Mouse (Mus musculus) liver, adult 2 months (tissue): ENCODE results near the gene Cd68. TPM values are rescaled to one million over a fixed set of nuclear protein-coding genes. Genes with fewer than 3 reads are reported as not detected.
"Not testable (repeated sequence)": the region's sequence is repeated elsewhere in the genome, so short reads cannot be mapped to it uniquely, and the experiment has no call there.

Experiments used
- DNase-seq: peaks from one replicate; pipeline ENCODE4 v3.0.0-alpha.2; 2011; ENCODE audit warnings: low read depth, low spot score; ENCODE audit errors: extremely low read depth
- H3K27ac ChIP-seq: fragments of 200-500 bp; replicated peaks from 2 replicates; pipeline ENCODE4 v1.5.1; 2012; ENCODE audit warnings: low read depth, mild to moderate bottlenecking, control low read depth, inconsistent platforms, low read length; ENCODE audit not compliant: insufficient read depth
- H3K27me3 ChIP-seq: fragments of 200-500 bp; 2 replicates; pipeline ENCODE4 v1.6.1; 2012; ENCODE audit warnings: mild to moderate bottlenecking, moderate library complexity, low read length, inconsistent platforms; ENCODE audit not compliant: control insufficient read depth, insufficient read depth
- H3K36me3 ChIP-seq: fragments of 200-500 bp; 2 replicates; pipeline ENCODE4 v1.6.1; 2012; ENCODE audit warnings: low read length, inconsistent platforms; ENCODE audit not compliant: control insufficient read depth, insufficient read depth
- H3K4me1 ChIP-seq: fragments of 200-500 bp; 2 replicates; pipeline ENCODE4 v1.6.1; 2011; ENCODE audit warnings: low read length; ENCODE audit not compliant: control insufficient read depth, insufficient read depth
- H3K4me3 ChIP-seq: fragments of 200-500 bp; 2 replicates; pipeline ENCODE4 v1.5.1; 2011; ENCODE audit warnings: low read depth, mild to moderate bottlenecking, control low read depth, low read length, moderate library complexity; ENCODE audit not compliant: insufficient read depth
- H3K79me2 ChIP-seq: fragments of 200-500 bp; 2 replicates; pipeline ENCODE4 v1.6.1; 2012; ENCODE audit warnings: inconsistent platforms, mild to moderate bottlenecking, low read length, moderate library complexity; ENCODE audit not compliant: control insufficient read depth, insufficient read depth
- H3K9ac ChIP-seq: fragments of 200-500 bp; 2 replicates; pipeline ENCODE4 v1.6.1; 2012; ENCODE audit warnings: low read depth, mild to moderate bottlenecking, control low read depth, inconsistent platforms, low read length
- CTCF ChIP-seq: fragments of 200-500 bp; IDR thresholded peaks from 2 replicates; pipeline ENCODE4 v1.5.1; 2011; ENCODE audit warnings: low read depth, low read length, control low read depth
- POLR2A ChIP-seq: fragments of 200-500 bp; IDR thresholded peaks from 2 replicates; pipeline ENCODE4 v1.6.1; 2011; ENCODE audit warnings: low read length, control low read depth; ENCODE audit not compliant: insufficient read depth; ENCODE audit errors: extremely low read depth
- WGBS: fragments of 180-500 bp; shearing (Covaris S2); methylation state at CpG from one replicate; pipeline ENCODE4 v1.1.7; 2018; 5-methylcytosine and 5-hydroxymethylcytosine counted together
- polyA plus RNA-seq: library from polyadenylated mRNA; depleted of rRNA; stranded (reverse); fragments of >200 nt; gene quantifications from 2 replicates; pipeline ENCODE4 v1.2.3, GENCODE M21; 2012; rRNA removed
- total RNA-seq: library from RNA; depleted of rRNA; stranded (reverse); fragments of >200 nt; gene quantifications from 2 replicates; pipeline ENCODE4 v1.2.3, GENCODE M21; 2014; rRNA removed

Cd68 gene
- total and polyA plus RNA-seq, 2 experiments, result 4.5 to 14.8 TPM

GRCm38 (mm10) chr11:69616781-69617180 is 49.2 kb downstream of the Cd68 start:
- Histone ChIP-seq H3K9ac (no peak overlapping the region), H3K4me1 (no peaks in the 10 kb centered on the region), H3K79me2 (no peaks in the 10 kb centered on the region), H3K4me3 (no peak overlapping the region), H3K36me3 (no peaks in the 10 kb centered on the region), H3K27me3 (no peaks in the 10 kb centered on the region), H3K27ac (no peak overlapping the region)
- TF ChIP-seq CTCF, result no peak
- no peak for TF ChIP-seq POLR2A
- WGBS, result 54% methylated on average over 10 of the region's 10 CpGs
- no peak for DNase-seq

DNA sequence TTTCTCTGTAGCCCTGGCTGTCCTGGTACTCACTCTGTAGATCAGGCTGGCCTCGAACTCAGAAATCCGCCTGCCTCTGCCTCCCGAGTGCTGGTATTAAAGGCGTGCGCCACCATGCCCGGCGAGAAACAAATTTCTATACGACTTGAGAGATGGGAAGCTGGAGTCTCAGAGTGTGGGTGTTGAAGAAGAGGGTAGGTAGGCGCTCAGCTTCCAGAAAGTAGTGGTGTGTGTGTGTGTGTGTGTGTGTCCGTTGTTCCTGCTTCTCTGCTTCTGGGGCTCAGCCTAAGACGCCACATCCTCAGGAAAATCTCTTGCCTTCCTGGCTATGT is 51.7 kb downstream of the Cd68 start:
- not testable (repeated sequence) for H3K4me3 ChIP-seq, H3K27me3 ChIP-seq, H3K4me1 ChIP-seq, H3K79me2 ChIP-seq, H3K27ac ChIP-seq, DNase-seq, H3K9ac ChIP-seq, H3K36me3 ChIP-seq
- 57% methylated on average over 11 of the region's 11 CpGs for WGBS

Other genes with a start within 250 kb of the Cd68 start
Only the 30 nearest of the 34 such genes appear.
- gene Dnah2, start 117.0 kb downstream of the Cd68 start, total RNA-seq, result under 0.01 and 0.09 TPM in 2 replicates
- 0.02 TPM in 2 replicates for gene Dnah2, start 117.0 kb downstream of the Cd68 start, polyA plus RNA-seq
- under 0.01 TPM in 1 of 2 replicates, not detected in the other for gene Efnb3, start 105.9 kb downstream of the Cd68 start, total RNA-seq
- gene Efnb3, start 105.9 kb downstream of the Cd68 start, polyA plus RNA-seq, result 0.11 and 0.17 TPM in 2 replicates
- 5.6 and 6.4 TPM in 2 replicates for gene Wrap53, start 85.9 kb downstream of the Cd68 start, total RNA-seq
- gene Wrap53, start 85.9 kb downstream of the Cd68 start, polyA plus RNA-seq, result 10.7 and 11.2 TPM in 2 replicates
- 3.7 and 6.2 TPM in 2 replicates for gene Trp53, start 85.8 kb downstream of the Cd68 start, total RNA-seq
- 23.5 and 35.4 TPM in 2 replicates for gene Trp53, start 85.8 kb downstream of the Cd68 start, polyA plus RNA-seq
- gene Atp1b2, start 60.2 kb downstream of the Cd68 start, total RNA-seq, result 0.18 and 0.20 TPM in 2 replicates
- gene Atp1b2, start 60.2 kb downstream of the Cd68 start, polyA plus RNA-seq, result 0.40 and 0.46 TPM in 2 replicates
- gene Shbg, start 48.2 kb downstream of the Cd68 start, total RNA-seq, result not detected in 2 replicates
- 0.18 TPM in 1 of 2 replicates, not detected in the other for gene Shbg, start 48.2 kb downstream of the Cd68 start, polyA plus RNA-seq
- 12.3 and 19.4 TPM in 2 replicates for gene Sat2, start 44.1 kb downstream of the Cd68 start, total RNA-seq
- 10.8 and 12.8 TPM in 2 replicates for gene Sat2, start 44.1 kb downstream of the Cd68 start, polyA plus RNA-seq
- 18.1 and 19.9 TPM in 2 replicates for gene Fxr2, start 33.2 kb downstream of the Cd68 start, total RNA-seq
- gene Fxr2, start 33.2 kb downstream of the Cd68 start, polyA plus RNA-seq, result 24.2 and 33.9 TPM in 2 replicates
- not detected in 2 replicates for gene Sox15, start 10.8 kb downstream of the Cd68 start, total RNA-seq
- gene Sox15, start 10.8 kb downstream of the Cd68 start, polyA plus RNA-seq, result 0.21 TPM in 1 of 2 replicates, not detected in the other
- gene Mpdu1, start 3.5 kb downstream of the Cd68 start, total RNA-seq, result 49.9 and 53.5 TPM in 2 replicates
- gene Mpdu1, start 3.5 kb downstream of the Cd68 start, polyA plus RNA-seq, result 100 and 115 TPM in 2 replicates
- 370 and 386 TPM in 2 replicates for gene Eif4a1, start 6.3 kb upstream of the Cd68 start, total RNA-seq
- 184 and 221 TPM in 2 replicates for gene Eif4a1, start 6.3 kb upstream of the Cd68 start, polyA plus RNA-seq
- 26.2 and 31.9 TPM in 2 replicates for gene Senp3, start 15.9 kb upstream of the Cd68 start, total RNA-seq
- gene Senp3, start 15.9 kb upstream of the Cd68 start, polyA plus RNA-seq, result 17.5 and 25.8 TPM in 2 replicates
- 1.0 and 1.4 TPM in 2 replicates for gene Tnfsf13, start 19.6 kb upstream of the Cd68 start, total RNA-seq
- 0.58 and 1.1 TPM in 2 replicates for gene Tnfsf13, start 19.6 kb upstream of the Cd68 start, polyA plus RNA-seq
- gene Tnfsf12, start 29.7 kb upstream of the Cd68 start, total RNA-seq, result 2.6 and 3.0 TPM in 2 replicates
- gene Tnfsf12, start 29.7 kb upstream of the Cd68 start, polyA plus RNA-seq, result 9.5 and 18.0 TPM in 2 replicates
- gene Tnfsfm13, start 29.9 kb upstream of the Cd68 start, total RNA-seq, result 2.5 and 3.4 TPM in 2 replicates
- gene Tnfsfm13, start 29.9 kb upstream of the Cd68 start, polyA plus RNA-seq, result 2.6 and 3.6 TPM in 2 replicates
- gene Polr2a, start 92.5 kb upstream of the Cd68 start, total RNA-seq, result 10.0 and 12.6 TPM in 2 replicates
- 9.9 and 10.6 TPM in 2 replicates for gene Polr2a, start 92.5 kb upstream of the Cd68 start, polyA plus RNA-seq
- not detected in 2 replicates for gene Slc35g3, start 95.8 kb upstream of the Cd68 start, total RNA-seq
- gene Slc35g3, start 95.8 kb upstream of the Cd68 start, polyA plus RNA-seq, result not detected in 2 replicates
- 2.6 and 4.4 TPM in 2 replicates for gene Zbtb4, start 99.8 kb upstream of the Cd68 start, total RNA-seq
- gene Zbtb4, start 99.8 kb upstream of the Cd68 start, polyA plus RNA-seq, result 8.2 and 9.7 TPM in 2 replicates
- gene Chrnb1, start 129.8 kb upstream of the Cd68 start, total RNA-seq, result 0.46 and 0.54 TPM in 2 replicates
- 0.28 and 0.35 TPM in 2 replicates for gene Chrnb1, start 129.8 kb upstream of the Cd68 start, polyA plus RNA-seq
- 0.18 and 0.20 TPM in 2 replicates for gene Fgf11, start 135.7 kb upstream of the Cd68 start, total RNA-seq
- 0.33 and 0.34 TPM in 2 replicates for gene Fgf11, start 135.7 kb upstream of the Cd68 start, polyA plus RNA-seq
- gene Tmem102, start 139.5 kb upstream of the Cd68 start, total RNA-seq, result 2.3 and 2.4 TPM in 2 replicates
- gene Tmem102, start 139.5 kb upstream of the Cd68 start, polyA plus RNA-seq, result 13.5 and 15.7 TPM in 2 replicates
- not detected in 2 replicates for gene Gm39566, start 149.1 kb upstream of the Cd68 start, total RNA-seq
- not detected in 2 replicates for gene Gm39566, start 149.1 kb upstream of the Cd68 start, polyA plus RNA-seq
- gene Spem2, start 152.3 kb upstream of the Cd68 start, total RNA-seq, result not detected in 2 replicates
- not detected in 2 replicates for gene Spem2, start 152.3 kb upstream of the Cd68 start, polyA plus RNA-seq
- not detected in 2 replicates for gene Spem1, start 156.0 kb upstream of the Cd68 start, total RNA-seq
- 0.09 TPM in 1 of 2 replicates, not detected in the other for gene Spem1, start 156.0 kb upstream of the Cd68 start, polyA plus RNA-seq
- gene Nlgn2, start 171.6 kb upstream of the Cd68 start, total RNA-seq, result 0.18 and 0.34 TPM in 2 replicates
- 0.93 and 1.9 TPM in 2 replicates for gene Nlgn2, start 171.6 kb upstream of the Cd68 start, polyA plus RNA-seq
- gene Tmem256, start 172.4 kb upstream of the Cd68 start, total RNA-seq, result 326 and 353 TPM in 2 replicates
- gene Tmem256, start 172.4 kb upstream of the Cd68 start, polyA plus RNA-seq, result 284 and 370 TPM in 2 replicates
- 1.5 and 2.6 TPM in 2 replicates for gene Plscr3, start 180.2 kb upstream of the Cd68 start, total RNA-seq
- gene Plscr3, start 180.2 kb upstream of the Cd68 start, polyA plus RNA-seq, result 18.5 and 19.3 TPM in 2 replicates
- 0.07 and 0.18 TPM in 2 replicates for gene Tnk1, start 192.6 kb upstream of the Cd68 start, total RNA-seq
- gene Tnk1, start 192.6 kb upstream of the Cd68 start, polyA plus RNA-seq, result 0.17 TPM in 2 replicates
- not detected in 2 replicates for gene Tmem95, start 211.9 kb upstream of the Cd68 start, total RNA-seq
- not detected in 2 replicates for gene Tmem95, start 211.9 kb upstream of the Cd68 start, polyA plus RNA-seq
- gene Kctd11, start 215.3 kb upstream of the Cd68 start, total RNA-seq, result 0.65 and 1.0 TPM in 2 replicates
- 0.68 and 1.6 TPM in 2 replicates for gene Kctd11, start 215.3 kb upstream of the Cd68 start, polyA plus RNA-seq